Mouse (Mus musculus): Measurements from ENCODE around the gene Fam163a.
A peak's percentile ranks its signal among the peaks of the same experiment; 100 is the strongest.

Fam163a gene

DNA sequence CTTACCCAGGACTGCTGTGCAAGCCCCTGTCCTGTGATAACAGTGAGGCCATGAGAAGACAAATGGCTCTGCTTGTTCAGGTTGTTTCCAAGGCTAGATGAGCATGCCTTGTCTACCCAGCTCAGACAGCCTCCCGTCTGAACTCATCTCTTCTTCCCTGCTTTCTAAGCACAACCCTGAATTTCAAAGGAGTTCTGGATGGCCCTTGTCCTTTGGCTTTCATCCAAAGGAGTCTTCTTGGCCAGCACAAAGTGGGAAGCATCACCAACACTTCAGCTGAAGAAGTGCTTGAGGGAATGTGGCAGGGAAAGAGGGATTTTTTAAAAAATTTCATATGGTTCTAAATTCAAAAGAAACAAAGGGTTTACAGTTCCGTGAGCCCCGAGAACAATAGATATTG lies 3.8 kb downstream of the Fam163a start:
- no peak for DNase-seq (ENCODE audit: low spot score)

DNA sequence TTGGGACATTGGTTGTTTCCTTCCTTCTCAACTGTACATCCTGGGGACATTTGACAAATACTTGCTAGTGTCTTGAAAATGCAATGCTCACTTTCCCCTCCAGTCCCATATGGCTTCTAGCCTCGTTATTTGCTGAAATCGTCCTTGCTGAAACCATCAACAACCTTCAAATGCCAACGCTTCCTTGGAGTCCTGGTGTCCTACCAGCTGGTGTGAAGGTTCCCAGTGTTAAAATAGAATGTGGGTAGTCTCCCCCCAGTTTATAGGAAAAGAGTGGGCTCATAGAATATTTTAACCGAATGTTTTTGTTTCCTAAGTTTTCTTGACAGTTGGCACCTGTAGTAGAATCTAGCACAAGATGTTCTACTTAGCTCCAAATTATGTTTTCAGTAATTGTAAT lies 7.2 kb downstream of the Fam163a start:
- no peak for DNase-seq (ENCODE audit: low spot score)

DNA sequence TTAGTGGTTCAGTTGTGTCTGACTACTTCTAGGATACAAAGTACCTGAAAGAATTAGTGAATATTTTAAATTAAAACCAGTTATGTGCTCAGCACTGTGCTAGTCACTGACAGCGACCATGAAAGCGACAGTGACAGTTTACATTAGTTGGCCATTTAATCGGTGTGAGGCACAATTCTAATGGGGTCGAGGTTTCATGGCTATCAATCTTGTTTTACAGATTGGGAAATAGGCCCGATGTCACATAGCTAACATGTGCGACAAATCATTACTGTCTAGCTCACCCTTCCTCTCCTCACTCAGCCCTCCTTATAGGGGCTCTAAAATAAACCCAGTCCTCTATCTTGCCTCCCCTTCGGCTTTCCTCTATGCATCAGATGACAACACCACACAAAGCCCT lies 11.5 kb downstream of the Fam163a start:
- no peak for DNase-seq (ENCODE audit: low spot score)

DNA sequence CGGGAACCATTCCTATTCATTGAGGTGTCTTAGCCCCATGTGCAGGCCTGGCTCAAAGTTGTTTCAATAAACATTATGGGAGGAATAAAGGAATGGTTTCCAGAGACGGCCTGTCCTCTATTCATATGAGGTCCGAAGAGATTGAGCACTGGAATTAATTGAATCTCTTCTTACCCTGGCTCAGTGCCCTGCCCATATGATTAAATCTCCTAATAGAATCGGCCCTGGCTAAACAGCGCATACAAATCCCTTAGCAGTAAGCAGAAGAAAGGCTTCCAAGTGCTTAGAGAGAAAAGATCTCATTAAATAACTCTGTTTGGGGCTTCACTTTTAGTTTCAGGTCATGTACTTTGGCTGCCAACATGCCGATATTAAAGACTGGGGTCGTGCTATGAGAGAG lies 12.0 kb downstream of the Fam163a start:
- DNase-seq (ENCODE audit: low spot score) = no peak

DNA sequence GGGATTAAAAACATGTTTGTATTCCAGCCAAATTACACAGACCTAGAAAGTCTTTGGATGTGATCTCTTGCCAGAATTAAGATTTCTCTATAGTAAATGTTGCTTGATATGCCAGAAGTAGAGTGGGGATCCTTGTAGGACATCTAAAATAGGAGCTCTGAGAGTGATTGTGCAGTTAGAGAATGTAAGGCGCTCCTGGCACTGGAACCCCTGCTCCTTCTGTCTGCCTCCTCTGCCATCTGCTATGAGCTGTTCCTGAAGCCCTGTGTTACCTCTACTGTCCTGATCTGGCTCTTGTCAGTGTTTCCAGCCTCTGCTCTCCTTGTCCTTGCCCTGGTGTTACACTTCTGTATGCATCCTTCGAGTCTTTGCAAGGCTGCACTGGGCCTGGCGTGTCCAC lies 18.2 kb downstream of the Fam163a start:
- DNase-seq (ENCODE audit: low spot score) = no peak

DNA sequence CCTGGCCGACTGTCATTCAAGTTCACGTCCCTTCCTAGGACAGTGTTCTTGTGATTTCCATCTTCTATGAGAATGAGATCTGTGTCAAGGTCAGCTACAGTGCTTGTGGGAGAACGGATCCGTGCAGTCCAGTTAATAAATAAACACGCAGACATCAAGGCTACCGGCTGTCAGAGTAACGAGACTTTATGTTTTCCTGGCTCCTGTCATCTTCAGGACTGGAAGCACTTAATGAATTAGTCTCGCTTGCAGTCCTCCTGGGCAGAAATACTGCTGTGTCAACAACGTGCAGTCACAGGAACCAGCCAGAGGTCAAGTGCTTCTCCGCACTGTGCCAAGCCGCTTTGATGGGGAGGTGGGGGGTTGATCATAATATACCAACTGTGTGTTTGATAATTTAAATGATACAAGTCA lies 20.7 kb downstream of the Fam163a start:
- DNase-seq (ENCODE audit: low spot score) = no peak

DNA sequence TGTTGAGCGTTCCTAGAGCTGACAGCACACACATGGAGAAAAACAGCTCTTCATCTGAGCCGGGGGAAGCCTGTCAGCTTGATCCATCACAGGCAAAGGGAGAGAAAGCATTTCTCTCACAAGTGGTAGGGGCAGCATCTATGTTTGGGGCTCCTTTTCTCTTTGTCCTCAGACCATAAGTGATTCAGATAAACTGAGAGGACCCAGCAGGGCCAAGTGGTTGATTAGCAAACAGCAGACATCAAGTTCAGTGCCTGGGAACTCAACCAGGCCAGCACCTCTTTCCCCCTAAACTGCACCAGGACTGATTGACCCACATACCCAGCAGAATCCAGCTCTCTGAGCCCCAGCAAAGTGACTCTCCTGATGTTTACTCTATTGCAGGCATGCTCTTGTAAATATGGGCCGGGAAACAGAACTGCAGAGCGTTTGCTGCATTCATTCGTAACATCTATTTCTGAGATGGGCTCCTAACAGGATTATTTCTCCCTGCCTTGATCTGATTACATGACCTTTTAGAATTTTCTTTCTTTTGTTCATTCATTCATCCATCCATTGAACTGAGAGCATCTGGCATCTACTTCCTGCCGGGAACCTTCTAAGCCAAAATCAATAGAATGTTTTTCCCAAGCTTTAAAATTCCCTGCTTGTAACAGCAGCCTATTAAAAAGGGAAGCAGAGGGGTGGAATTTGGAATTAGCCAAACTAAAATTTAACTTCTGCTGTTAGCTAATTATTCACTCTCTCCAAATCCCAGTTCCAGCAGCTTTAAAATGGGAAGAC lies 21.5 kb downstream of the Fam163a start:
- DNase-seq (ENCODE audit: low spot score) = no peak

DNA sequence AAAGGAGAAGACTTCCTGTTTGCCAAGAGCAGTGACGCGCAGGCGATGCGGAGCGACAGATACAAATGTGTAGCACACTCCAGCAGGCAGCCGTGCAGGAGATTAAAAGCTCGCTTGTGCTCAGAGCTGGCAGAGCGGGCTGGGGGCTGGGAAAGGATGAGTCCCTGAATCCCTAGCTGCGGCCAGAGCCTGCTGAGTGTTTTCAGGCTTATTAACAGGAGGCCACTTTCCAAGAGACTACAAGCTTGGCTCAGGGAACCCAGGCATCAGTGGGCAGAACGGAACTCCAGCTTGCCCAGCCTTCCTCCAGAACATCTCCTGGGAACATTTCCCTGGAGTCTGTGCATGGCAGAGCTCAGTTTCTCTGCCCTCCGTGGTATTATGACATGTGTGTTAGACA lies 25.0 kb downstream of the Fam163a start:
- DNase-seq (ENCODE audit: low spot score) = no peak

DNA sequence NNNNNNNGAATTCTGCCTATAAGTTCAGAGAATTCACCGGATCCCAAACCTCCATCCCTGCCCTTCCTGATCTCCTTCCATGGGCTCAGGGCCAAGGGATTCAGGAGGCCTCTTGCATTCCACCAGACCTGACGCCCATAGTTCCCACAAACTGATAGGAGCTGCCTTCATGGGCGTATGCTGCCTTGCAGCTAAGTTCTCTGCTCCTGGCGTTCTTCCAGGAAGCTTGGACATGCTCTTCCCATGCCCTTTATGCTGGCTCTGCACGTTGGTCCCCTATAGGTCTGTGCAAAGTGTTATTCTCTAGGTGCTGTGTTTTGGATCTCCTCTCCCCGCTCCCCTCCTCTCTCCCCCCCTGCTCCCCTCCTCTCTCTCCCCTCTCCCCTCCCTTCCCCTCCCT lies 36.1 kb downstream of the Fam163a start:
- no peak for DNase-seq (ENCODE audit: low spot score)

DNA sequence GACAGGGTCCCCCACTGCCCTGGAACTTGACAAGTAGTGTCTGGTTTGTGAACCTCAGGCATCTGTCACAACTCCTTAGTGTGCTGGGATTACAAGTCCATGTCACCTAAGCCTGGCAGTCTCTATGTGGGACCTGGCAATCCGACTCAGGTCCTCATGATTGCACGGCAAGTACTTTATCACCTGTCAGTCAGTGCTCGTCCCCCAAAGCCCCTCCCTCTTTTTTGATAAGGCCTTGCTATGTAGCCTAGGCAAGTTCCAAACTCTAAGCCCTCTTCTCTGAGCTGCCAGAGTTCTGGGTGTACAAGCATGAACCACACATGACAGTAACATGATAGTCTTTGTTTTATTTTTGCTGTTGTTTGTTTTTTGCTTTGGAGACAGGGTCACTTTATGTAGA lies 88.1 kb downstream of the Fam163a start:
- DNase-seq (ENCODE audit: low spot score) = no peak

DNA sequence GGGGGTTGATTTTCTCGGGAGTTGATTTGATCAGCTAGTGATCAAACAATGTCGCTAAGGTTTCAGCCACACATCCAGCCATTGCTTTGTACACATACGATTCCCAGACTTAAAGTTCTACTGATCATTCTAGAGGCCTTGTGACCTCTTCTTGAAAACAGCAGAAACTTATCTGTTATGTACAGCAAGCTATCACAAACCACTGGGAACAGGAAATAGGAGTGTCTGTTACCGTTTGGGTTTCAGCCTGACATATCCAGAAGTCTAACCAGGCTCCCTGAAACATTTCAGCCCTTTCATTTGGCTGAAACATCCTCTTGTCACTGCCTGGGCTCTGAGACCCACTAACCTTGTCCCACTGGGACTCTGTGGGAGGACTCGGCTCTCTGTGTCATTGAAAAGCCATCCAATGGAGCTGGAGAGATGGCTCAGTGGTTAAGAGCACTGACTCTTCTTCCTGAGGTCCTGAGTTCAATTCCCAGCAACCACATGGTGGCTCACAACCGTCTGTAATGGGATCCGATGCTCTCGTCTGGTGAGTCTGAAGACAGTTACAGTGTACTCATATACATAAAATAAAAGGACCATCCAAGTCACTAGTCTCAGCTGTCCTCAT lies 90.8 kb downstream of the Fam163a start:
- DNase-seq (ENCODE audit: low spot score) = no peak

DNA sequence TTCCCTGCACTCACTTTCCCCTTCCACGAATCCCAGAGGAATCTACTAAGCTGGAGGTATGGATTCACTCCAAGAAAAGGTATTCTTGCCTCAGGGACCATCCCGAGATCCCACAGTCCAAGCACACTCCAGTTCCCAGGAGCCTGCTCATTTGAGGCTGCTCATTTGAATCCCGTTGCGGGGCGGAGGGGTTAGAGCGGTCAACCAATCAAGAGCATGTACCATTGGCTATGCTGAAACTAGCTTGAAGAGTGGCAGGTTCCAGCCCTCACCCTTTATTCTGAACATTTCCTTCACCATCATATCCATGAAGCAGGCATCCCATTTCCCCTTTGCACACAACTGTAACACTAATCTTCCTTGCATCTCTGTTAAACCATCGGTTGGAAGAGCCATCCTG lies 92.7 kb downstream of the Fam163a start:
- DNase-seq (ENCODE audit: low spot score) = no peak

DNA sequence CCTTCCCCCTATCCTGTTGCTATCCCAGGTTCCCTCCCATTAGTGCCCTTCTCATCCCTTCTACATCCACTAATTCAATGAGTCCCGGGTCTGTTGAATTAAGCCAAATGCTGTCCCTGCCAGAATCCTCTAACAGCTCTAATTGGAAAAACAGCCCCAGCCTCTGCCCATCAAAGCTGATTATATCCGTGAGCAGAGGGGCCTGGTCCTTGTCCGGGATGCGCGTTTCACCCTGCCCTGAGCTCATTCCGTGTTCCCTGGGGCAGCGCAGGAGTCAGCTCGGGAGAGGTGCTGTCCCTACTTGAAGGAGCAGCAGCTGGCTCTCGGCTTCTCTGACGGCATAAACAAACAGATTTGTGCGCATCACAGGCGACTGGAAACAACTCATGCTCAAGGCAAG lies 93.1 kb downstream of the Fam163a start:
- no peak for DNase-seq (ENCODE audit: low spot score)

DNA sequence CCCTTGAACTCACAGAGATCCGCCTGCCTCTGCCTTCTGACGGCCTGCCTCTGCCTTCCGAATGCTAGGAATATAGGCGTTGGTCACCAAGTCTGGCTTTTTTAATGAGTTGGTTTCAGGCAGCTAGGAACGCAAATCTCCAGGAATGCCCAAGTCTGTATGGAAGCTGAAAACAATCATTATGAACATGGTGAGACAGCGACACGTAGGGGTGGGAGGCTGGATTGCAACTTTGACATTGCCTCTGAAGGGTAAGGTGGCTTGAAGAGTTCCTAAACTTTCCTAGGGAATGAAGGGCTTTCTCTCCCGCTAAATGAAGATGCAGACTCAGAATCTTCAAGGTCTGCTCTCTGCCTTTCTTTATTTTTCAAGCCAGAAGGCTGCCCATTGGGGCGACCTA lies 93.7 kb downstream of the Fam163a start:
- no peak for DNase-seq (ENCODE audit: low spot score)

DNA sequence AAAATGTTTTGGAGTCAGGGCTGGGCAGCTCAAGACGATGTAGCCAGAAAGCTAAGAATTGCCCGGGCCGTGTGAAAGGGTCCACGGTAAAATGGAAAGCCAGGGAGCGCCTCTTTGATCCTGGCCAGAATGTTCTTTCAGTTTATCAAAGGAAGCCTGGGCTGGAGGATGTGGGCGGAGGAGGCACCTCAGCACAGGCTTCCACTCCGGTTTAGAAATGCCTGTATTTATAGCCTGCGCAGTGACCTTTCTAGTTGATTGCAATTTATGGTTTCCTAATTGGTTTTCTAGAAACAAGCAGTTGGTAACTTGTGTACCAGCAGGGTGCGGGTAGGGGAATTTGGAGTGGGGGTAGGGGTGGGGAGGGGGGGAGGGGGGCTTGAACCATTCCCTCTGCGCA lies 96.4 kb downstream of the Fam163a start:
- no peak for DNase-seq (ENCODE audit: low spot score)

DNA sequence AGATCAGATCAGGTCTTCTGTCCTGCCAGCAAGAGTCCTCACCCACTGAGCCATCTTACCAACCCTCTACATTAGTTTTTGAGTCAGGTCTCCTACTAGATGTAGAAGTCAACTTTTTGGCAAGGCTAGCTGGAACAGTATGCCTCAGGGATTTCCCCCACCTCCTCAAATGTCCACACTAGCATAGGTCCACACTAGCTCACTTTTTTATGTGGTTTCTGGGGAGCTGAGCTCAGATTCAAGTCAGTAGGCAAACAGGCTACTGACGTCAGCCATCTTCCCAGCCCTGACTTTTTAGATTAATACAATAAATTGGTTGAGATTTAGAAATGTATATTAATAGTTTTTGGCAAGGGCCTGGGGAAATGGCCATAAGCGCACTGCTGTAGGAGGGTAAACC lies 97.4 kb downstream of the Fam163a start:
- DNase-seq (ENCODE audit: low spot score) = no peak

DNA sequence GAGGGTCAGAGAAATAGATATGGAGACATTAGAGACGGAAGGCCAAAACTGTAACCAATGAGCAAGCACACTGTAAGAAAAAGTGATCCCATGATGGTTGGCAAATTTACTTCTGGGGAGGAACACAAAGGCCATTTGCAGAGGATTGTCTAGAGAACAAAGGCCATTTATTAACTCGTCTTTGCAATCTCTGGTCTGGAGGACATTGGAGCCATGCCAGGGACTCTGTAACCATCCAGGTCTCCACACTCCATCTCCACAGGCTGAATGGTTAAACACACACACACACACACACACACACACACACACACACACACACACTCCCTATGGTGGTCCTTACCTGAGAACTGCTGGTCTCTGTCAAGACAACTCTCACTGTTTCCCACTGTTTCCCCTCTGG lies 99.4 kb downstream of the Fam163a start:
- no peak for DNase-seq (ENCODE audit: low spot score)

DNA sequence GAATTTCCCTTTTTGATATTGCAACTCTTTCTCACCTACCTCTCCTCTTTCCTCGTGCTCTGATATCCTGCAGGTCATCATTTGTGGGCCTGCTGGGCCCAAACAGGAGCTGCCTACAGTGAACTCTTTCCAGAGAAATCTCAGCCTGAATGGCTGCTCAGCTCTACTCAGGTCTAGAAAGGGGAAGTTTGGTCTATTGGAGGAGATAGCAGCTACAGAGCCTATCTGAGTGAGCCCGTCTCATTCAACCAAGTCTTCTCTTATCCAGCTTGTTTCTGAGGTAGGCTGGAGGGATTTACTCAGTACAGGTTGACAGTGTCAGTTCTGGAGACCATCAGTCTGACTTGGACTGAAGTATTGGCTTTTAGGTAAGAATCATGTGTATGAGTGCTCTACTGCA lies 101.1 kb downstream of the Fam163a start:
- DNase-seq (ENCODE audit: low spot score) = no peak

DNA sequence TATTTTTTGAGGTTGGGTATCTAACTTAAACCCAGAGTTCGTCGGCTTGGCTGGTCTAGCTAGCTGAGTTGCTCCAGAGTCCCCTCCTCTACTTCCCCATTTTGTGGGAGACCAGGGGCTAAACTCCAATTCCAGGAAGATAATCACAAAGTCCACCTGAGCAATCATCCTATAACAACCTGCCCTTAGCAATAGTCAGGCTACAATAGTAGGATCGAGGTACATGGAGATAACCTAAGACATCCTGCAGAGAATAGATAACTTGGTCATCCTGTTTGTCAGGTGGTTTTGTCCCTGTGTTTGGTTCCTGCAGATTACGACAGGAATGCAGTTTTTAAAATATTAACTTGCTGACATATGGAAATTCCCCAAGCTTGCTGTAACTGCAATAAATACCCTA lies 113.0 kb downstream of the Fam163a start:
- DNase-seq (ENCODE audit: low spot score) = no peak

DNA sequence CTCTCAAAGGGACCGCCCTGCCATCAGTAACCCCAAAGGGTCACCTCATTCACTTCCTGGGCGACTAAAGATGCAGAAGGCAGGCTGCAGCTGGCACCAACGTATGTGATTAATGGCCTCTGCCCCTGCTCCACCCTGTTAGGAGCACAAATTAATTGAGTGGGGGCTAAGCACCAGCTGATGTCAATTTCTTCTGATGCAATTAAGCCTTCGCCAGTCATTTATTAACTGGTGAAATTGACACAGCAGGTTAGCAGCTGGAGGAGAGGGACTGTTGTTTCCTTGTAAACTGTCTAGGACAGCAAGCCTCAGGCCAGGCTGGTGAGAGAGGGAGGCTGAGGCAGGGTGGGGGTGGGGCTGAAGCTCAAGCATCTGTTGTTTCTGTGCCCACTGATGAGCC lies 114.8 kb downstream of the Fam163a start:
- DNase-seq (ENCODE audit: low spot score) = no peak

DNA sequence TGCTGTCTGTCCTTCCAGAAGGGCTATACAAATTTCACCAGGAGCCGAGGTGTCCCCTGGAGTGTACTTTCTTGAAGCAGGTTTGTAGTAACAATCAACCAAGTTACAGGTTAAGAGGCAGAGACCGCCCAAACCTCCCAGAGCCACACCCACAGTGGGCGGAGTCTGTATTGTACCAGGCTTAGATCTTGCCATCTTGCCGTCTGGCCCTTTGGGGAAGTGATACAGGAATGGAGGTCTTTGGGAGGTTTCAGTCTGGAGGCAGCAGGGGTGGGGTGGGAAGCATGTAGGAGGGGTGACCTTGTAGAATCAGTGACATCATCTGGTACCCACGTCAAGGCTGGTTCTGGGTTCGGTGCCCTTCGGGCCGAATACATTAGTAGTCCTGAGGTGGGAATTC lies 115.3 kb downstream of the Fam163a start:
- DNase-seq (ENCODE audit: low spot score) = peak; percentile 9

DNA sequence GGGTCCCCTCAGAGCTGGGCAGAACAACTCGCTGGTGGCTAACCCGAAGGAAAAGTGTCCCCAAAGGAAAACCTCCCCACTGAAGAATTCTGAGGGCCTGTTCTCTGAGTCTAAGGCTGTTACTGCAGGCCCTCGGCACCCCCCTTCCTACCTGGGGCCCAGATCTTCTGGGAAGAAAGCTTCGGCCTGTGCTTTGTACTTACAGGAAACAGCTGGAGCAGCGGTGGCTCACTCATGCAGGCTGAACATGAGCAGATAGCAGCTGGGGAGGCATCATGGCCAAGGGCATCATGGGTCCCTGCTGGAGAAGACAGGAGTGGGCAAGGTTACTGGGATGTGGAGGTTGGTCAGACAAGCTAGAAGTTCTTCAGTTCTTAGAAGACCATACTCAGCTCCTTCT lies 117.2 kb downstream of the Fam163a start:
- DNase-seq (ENCODE audit: low spot score) = no peak

DNA sequence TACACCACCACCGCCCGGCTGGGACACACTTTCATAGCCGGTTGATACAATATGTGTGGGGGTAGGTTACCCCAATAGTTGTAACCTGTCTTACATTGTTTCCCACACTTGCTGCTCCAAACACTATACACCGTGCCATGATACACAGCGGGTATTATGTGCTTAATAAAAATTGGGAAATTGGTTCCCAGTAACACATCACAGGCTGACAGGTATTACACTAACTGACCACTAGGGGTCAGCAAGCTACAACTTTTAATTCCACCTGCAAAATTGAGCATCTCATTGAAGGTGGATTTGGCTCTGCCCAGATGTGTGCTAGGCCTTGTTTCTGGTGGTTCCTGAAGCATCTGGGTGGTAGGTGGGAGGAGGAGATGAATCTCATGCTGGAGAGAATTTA lies 119.1 kb downstream of the Fam163a start:
- DNase-seq (ENCODE audit: low spot score) = peak; percentile 5

DNA sequence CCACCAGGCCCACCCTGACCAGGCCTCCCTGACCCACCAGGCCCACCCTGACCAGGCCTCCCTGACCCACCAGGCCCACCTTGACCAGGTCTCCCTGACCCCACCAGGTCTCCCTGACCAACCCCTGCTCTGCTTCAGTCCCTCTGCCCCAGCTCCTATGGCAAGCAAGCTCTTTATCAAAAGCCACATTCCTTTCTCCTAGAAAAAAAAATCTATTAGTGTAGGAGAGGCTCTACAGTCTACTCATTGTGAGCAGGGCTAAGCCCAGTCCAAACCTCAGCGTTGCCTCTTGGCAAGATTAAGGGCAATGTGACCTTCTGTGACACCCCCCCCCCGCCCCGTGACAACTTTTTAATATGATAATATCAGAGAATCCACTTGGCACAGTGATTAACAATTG lies 120.2 kb downstream of the Fam163a start:
- DNase-seq (ENCODE audit: low spot score) = no peak

Data from spleen, adult 12 weeks (tissue).